Mouse (Mus musculus): ENCODE data around the gene Man2a2.

DNA sequence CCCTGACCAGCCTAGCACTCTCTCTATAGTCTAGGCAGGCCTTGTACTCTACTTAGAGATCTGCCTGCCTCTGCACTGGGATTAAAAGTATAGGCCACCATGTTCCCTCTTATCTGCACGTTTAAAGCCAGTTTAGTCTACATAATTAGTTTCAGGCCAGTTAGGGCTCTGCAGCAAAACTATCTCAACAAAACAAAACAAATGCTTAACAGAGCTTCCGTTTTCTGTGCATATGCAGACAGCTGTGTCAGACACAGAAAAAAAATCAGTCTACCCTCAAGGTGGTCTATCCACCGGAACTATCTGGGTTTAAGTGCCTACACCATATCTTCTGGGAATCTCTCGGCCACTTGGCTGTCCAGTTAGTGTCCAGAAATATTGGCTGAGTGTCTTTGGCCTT lies 2.2 kb upstream of the Man2a2 start:
- TF ChIP-seq EP300 (IDR thresholded peaks at IDR 0.05; ENCODE audit: low read depth) (no peak), CTCF (IDR thresholded peaks at IDR 0.05; ENCODE audit: low read depth) (no peak)

Data from heart, postnatal 0 days (tissue).